Mouse (Mus musculus): Measurements from ENCODE around the gene 4933424G06Rik.

4933424G06Rik gene

GRCm38 (mm10) chr1:36766431-36767205, 56.7 kb downstream of the 4933424G06Rik start:
- ATAC-seq (ENCODE audit: insufficient number of reproducible peaks, low FRiP score, low TSS enrichment), result no peak

GRCm38 (mm10) chr1:36767321-36767720, 57.4 kb downstream of the 4933424G06Rik start:
- ATAC-seq (ENCODE audit: insufficient number of reproducible peaks, low FRiP score, low TSS enrichment), result no peak

DNA sequence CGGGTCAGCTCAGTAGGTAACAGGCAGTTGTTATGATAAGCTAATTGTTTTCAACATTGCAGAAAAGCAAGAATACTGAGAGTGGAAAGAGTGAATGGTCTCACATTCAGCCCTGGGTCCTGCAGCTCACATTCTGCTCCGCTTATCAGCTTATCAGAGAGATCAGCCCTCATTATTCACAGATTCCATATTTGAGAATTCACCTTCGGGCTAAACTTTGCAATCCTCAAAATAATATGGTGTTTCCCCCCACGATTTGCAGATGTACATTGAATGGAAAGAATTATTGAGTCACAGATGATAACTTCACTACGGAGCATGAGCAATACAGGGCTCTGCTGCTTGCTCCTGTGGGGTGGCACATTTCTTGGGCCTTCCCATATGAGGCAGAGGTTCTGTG, 58.8 kb downstream of the 4933424G06Rik start:
- no peak for ATAC-seq (ENCODE audit: insufficient number of reproducible peaks, low FRiP score, low TSS enrichment)

GRCm38 (mm10) chr1:36769951-36770350, 60.0 kb downstream of the 4933424G06Rik start:
- no peak for ATAC-seq (ENCODE audit: insufficient number of reproducible peaks, low FRiP score, low TSS enrichment)

DNA sequence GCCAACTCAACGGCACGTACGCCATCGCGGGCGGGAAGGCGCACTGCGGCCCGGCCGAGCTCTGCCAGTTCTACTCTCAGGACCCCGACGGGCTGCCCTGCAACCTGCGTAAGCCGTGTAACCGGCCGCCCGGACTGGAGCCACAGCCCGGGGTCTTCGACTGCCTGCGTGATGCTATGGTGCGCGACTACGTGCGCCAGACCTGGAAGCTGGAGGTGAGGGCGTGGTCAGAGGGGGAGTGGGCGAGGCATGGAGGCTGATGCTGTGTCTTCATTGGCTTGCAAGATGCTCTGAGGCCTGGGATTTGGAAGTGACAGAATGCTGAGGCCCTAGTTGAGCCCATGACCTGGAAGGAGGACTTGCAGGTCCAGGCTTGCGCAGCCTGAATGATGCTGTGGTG, 61.0 kb downstream of the 4933424G06Rik start:
- no peak for ATAC-seq (ENCODE audit: insufficient number of reproducible peaks, low FRiP score, low TSS enrichment)

- ATAC-seq (ENCODE audit: insufficient number of reproducible peaks, low FRiP score, low TSS enrichment), result no peak
These were observed 62.4 kb downstream of the 4933424G06Rik start for GRCm38 (mm10) chr1:36772198-36772934.

DNA sequence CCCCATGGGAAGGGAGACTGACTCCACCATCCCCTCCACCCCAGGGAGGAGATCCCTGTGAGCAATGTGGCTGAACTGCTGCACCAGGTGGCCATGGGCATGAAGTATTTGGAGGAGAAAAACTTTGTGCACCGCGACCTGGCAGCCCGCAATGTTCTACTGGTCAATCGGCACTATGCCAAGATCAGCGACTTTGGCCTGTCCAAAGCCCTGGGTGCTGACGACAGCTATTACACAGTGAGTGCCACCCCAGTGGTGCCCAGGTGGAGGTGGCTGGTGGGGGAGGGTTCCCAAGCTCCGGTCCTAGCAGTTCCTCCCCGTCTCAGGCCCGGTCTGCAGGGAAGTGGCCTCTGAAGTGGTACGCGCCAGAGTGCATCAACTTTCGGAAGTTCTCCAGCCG, 70.8 kb downstream of the 4933424G06Rik start:
- ATAC-seq (ENCODE audit: insufficient number of reproducible peaks, low FRiP score, low TSS enrichment), result no peak

DNA sequence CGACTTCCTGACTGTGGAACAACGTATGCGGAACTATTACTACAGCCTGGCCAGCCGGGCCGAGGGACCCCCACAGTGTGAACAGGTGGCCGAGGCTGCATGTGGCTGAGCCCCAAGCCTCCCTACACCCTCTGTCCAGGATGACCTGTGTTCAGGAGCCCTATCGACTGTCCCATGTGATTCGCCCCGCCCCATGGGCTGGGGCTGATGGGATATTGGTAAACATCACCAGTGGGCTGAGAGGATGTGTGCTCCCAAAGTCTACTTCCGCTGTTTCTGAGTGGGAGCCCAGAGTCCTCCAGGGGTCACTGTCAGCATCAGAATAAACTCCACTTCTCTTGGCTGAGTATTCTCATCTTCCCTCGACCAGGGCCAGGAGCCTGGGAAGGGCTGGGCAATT, 72.5 kb downstream of the 4933424G06Rik start:
- no peak for ATAC-seq (ENCODE audit: insufficient number of reproducible peaks, low FRiP score, low TSS enrichment)

- ATAC-seq (ENCODE audit: insufficient number of reproducible peaks, low FRiP score, low TSS enrichment), result peak; percentile 84
These were observed 74.6 kb downstream of the 4933424G06Rik start for GRCm38 (mm10) chr1:36784365-36785134.

DNA sequence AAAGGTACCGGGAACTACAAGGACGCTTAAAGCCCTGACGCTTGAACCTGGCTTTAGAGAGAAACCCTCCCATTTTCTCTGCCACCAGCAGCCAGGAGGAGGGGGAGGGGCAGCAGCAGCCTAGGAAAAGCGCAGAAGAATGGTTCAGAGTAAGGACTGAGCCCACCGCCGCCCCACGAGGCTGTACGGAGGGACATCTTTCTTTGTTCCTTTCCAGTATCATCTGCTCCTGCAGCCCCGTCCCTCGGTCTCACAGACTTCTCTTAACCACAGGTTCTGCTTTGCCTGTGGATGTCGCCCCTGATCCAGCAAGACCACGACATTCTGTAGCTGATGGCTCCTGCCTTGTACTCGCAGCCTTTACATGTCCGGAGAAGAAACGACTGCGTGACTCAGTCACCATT, 75.3 kb downstream of the 4933424G06Rik start:
- ATAC-seq (ENCODE audit: insufficient number of reproducible peaks, low FRiP score, low TSS enrichment), result 0 out of 2 replicates have a peak, but pooled peaks have one; percentile 43

DNA sequence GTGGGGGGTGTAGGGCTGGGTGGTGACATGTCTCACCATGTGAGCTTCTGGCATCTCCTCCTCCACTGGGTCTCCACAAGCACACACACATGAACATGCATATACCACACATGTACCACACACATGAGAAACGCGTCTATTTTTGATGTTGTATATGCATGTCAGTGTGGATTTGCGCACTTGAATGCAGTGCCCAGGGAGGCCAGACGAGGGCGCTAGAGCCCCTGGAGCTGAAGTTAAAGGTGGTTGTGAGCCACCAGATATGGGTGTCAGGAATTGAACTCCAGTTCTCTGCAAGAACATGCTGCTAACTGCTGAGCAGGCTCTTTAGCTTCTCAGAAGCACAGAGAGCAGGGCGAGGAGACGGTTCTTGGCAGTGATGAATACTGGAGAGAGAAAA, 76.4 kb downstream of the 4933424G06Rik start:
- ATAC-seq (ENCODE audit: insufficient number of reproducible peaks, low FRiP score, low TSS enrichment), result no peak

DNA sequence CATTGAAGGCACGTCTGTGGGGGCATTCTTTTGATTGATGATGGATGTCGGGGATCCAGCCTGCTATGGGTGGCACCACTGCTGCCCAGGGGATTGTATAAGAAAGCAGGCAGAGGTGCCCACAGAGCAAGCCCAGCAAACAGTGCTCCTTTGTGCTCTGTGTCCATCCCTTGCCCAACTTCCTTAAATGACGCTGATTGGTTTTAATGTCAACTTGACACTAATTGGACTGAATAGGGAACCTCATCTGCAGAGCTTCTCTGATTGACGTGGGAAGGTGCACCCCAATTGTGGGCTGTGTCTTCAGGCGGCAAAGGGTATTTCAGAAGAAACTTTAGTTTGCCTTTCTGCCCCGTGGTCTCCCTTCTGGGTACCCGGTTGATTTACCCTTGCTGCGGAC, 79.5 kb downstream of the 4933424G06Rik start:
- ATAC-seq (ENCODE audit: insufficient number of reproducible peaks, low FRiP score, low TSS enrichment), result no peak

- no peak for ATAC-seq (ENCODE audit: insufficient number of reproducible peaks, low FRiP score, low TSS enrichment)
These were observed 86.8 kb downstream of the 4933424G06Rik start for GRCm38 (mm10) chr1:36796711-36797110.

GRCm38 (mm10) chr1:36797481-36797880, 87.5 kb downstream of the 4933424G06Rik start:
- ATAC-seq (ENCODE audit: insufficient number of reproducible peaks, low FRiP score, low TSS enrichment), result no peak

GRCm38 (mm10) chr1:36800379-36801011, 90.5 kb downstream of the 4933424G06Rik start:
- no peak for ATAC-seq (ENCODE audit: insufficient number of reproducible peaks, low FRiP score, low TSS enrichment)

DNA sequence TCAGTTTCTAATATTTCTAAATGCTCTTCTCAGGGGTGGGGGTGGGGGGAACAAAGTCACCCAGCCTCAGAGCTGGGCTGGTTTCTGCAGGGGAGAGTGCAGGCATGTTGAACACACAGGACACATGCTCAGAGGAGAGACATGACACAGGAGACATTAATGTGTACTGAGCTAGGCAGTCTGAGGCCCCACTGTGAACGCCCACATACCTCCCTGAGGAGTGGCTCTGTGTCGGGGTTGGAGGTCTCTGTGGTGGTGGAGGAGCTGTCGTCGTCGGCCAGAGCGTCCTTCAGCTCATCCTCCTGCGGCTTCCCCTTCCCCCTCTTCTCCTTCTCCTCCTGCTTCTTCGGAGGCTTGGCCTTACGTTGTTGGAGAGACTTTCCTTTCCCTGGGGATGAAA, 94.3 kb downstream of the 4933424G06Rik start:
- no peak for ATAC-seq (ENCODE audit: insufficient number of reproducible peaks, low FRiP score, low TSS enrichment)

DNA sequence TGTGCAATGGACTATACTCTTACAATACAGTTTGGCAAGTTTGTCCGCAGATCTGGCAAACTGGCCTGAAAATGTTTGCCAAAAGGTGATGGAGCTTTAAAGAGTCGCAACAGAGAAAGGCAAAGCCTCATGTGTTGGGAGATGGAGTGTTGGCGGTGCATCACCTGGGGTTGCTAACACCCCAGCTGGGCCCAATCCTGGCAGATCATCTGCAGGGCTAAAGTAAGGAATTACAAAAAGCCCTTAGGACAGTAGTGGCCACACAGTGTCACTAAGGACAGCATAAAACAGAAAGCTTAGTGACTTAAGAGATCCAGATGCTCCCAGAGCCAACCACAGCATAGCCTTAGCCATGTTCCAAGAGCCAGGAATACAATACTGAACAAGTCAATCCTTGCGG, 94.9 kb downstream of the 4933424G06Rik start:
- no peak for ATAC-seq (ENCODE audit: insufficient number of reproducible peaks, low FRiP score, low TSS enrichment)

DNA sequence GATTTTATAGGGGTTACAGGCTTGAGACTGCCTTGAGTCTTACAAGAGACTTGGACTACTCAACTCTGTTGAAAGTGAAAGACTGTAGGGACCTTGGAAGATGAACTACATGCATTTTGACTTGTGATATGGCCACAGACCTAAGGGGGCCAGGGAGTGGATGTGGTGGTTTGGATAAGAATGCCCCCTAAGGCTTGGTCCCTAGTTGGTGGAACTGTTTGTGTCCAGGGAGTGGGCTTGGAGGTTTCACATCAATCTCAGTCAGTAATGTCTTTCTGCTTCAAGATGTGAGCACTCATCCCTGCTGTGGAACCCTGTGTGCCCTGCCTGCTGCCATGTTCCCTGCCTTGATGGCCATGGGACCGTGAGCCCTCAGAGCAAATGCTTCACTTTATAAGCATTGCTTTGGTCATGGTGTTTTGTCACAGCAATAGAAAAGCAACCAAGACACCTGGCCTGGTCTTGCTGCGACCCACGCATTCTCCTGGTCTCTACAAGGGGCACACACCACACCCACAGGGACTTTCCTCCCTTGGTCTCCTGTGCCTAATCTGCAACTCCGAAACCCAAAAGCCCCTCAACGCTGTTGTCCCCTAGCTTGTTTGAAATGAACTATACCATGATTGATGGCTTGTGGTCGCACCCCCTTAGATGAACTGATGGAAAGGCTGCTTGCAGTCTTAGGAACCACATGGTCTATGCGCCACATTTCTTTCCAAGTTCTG, 96.4 kb downstream of the 4933424G06Rik start:
- ATAC-seq (ENCODE audit: insufficient number of reproducible peaks, low FRiP score, low TSS enrichment), result no peak

GRCm38 (mm10) chr1:36807086-36807485, 97.1 kb downstream of the 4933424G06Rik start:
- no peak for ATAC-seq (ENCODE audit: insufficient number of reproducible peaks, low FRiP score, low TSS enrichment)

Data from cerebellum, adult (tissue).